Mouse (Mus musculus) ES-E14 (cell line): ENCODE data around the gene Cdk5rap1. TPM values are rescaled to one million over a fixed set of nuclear protein-coding genes. Genes with fewer than 3 reads are reported as not detected.

Experiments used
- DNase-seq: peaks from one replicate; pipeline ENCODE4 v3.0.0-alpha.2; 2013; ENCODE audit warnings: low read depth, low spot score
- H3K27ac ChIP-seq: 2 replicates; pipeline ENCODE4 v1.5.1; 2012; ENCODE audit warnings: low read depth, mild to moderate bottlenecking, low read length, moderate library complexity, mixed read lengths; ENCODE audit not compliant: poor library complexity, insufficient read depth, severe bottlenecking
- H3K36me3 ChIP-seq: 2 replicates; pipeline ENCODE4 v1.6.1; 2012; ENCODE audit warnings: mild to moderate bottlenecking, low read length, moderate library complexity, mixed read lengths; ENCODE audit not compliant: control insufficient read depth, poor library complexity, insufficient read depth, severe bottlenecking
- H3K4me1 ChIP-seq, 2 experiments: fragments of 150-350 bp in 1 of 2; sonication (generic) in 1 of 2; 2 replicates each; pipeline ENCODE4 v1.6.1; 2012; ENCODE audit warnings: low read length in 2 of 2, mild to moderate bottlenecking in 1 of 2, mixed read lengths in 1 of 2; ENCODE audit not compliant: control insufficient read depth in 2 of 2, insufficient read depth in 2 of 2, poor library complexity in 1 of 2
- H3K4me3 ChIP-seq, 2 experiments: fragments of 150-350 bp in 1 of 2; sonication (generic) in 1 of 2; 2 replicates each; pipeline ENCODE4 v1.5.1; 2012; ENCODE audit warnings: low read length in 2 of 2, low read depth in 1 of 2, mild to moderate bottlenecking in 1 of 2, mixed read lengths in 1 of 2; ENCODE audit not compliant: insufficient read depth in 1 of 2, poor library complexity in 1 of 2, severe bottlenecking in 1 of 2
- H3K9ac ChIP-seq: 2 replicates; pipeline ENCODE4 v1.6.1; 2012; ENCODE audit warnings: low read depth, mild to moderate bottlenecking, low read length, mixed read lengths; ENCODE audit not compliant: poor library complexity, insufficient read depth, severe bottlenecking
- H3K9me3 ChIP-seq: fragments of 150-350 bp; sonication (generic); 2 replicates; pipeline ENCODE4 v1.6.1; 2012; ENCODE audit warnings: low read depth, mild to moderate bottlenecking, low read length; ENCODE audit not compliant: control insufficient read depth, insufficient read depth
- CHD2 ChIP-seq: IDR thresholded peaks from 2 replicates; pipeline ENCODE4 v1.6.1; 2014; ENCODE audit warnings: mild to moderate bottlenecking, low read depth, low read length, inconsistent platforms
- HCFC1 ChIP-seq: IDR thresholded peaks from 2 replicates; pipeline ENCODE4 v1.6.1; 2012; ENCODE audit warnings: low read length, inconsistent platforms, borderline replicate concordance; ENCODE audit not compliant: insufficient read depth
- MAFK ChIP-seq: IDR thresholded peaks from 2 replicates; pipeline ENCODE4 v1.6.1; 2014; ENCODE audit warnings: mild to moderate bottlenecking, low read depth, low read length, inconsistent platforms; ENCODE audit not compliant: insufficient read depth
- ZC3H11A ChIP-seq: IDR thresholded peaks from 2 replicates; pipeline ENCODE4 v1.6.1; 2012; ENCODE audit warnings: low read depth, mild to moderate bottlenecking, inconsistent platforms, low read length, borderline replicate concordance
- ZNF384 ChIP-seq: IDR thresholded peaks from 2 replicates; pipeline ENCODE4 v1.6.1; 2012; ENCODE audit warnings: low read depth, low read length, inconsistent platforms
- in situ Hi-C, 2 experiments: fragments of 600-800 bp; cut with MboI; formaldehyde crosslinking; loops; one replicate each; pipeline ENCODE4 v1.15.1; 2025; ENCODE audit warnings: low sequenced_read_pairs in 2 of 2, inconsistent platforms in 1 of 2; ENCODE audit not compliant: unreplicated experiment in 2 of 2
- total RNA-seq: library from RNA; depleted of rRNA; stranded (reverse); fragments of 300-350 nt; gene quantifications from 2 replicates; pipeline ENCODE4 v1.2.3, GENCODE M21; 2012; rRNA removed

Cdk5rap1 gene
- 30.0 and 33.2 TPM in 2 replicates for total RNA-seq

DNA sequence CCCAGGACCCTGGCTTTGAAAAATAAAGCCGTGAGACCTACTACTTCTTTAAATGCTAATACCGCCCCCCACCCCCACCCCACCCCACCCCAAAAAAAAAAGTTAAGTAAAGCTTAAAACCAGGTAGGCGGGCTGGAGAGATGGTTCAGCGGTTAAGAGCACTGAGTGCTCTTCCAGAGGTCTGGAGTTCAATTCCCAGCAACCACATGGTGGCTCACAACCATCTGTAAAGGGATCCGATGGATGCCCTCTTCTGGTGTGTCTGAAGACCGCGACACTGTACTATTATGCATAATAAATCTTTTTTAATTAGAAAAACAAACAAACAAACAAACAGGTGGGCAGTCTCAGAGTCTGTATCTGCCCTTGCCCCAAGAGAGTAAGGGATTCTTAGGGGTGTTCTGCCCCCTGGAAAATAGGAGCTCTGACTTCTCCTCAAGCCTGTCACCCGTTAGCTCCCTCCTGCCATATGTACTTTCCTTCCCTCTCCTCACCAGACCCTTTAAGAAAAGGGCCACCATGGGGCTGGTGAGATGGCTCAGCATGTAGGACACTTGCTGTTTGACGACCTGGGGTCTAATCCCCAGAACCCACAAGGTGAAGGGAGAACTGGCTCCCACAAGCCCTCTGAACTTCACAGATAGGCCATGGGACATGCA lies at the start of gene Cdk5rap1:
Cdk5rap1 (minus strand) TSS at position 169 of the 659 bp plus-strand sequence.
- TF ChIP-seq MAFK: no peak
- TF ChIP-seq ZNF384: no peak
- in situ Hi-C loops: no loop called here
- no peak for DNase-seq
- H3K36me3 ChIP-seq: peaks cover 9% of the 10 kb centered on the region; the same call in 1 of the 2 replicates
- H3K9ac ChIP-seq: peak within 1 kb of the TSS; percentile 88
- no peaks in the 10 kb centered on the region for H3K9me3 ChIP-seq
- peaks cover 0 to 9% of the 10 kb centered on the region in 2 experiments; a peak in 1 of 4 replicates for H3K4me1 ChIP-seq
- peak within 1 kb of the TSS; percentile 64 for H3K27ac ChIP-seq
- peak within 1 kb of the TSS; percentile 81 to 94 for H3K4me3 ChIP-seq

DNA sequence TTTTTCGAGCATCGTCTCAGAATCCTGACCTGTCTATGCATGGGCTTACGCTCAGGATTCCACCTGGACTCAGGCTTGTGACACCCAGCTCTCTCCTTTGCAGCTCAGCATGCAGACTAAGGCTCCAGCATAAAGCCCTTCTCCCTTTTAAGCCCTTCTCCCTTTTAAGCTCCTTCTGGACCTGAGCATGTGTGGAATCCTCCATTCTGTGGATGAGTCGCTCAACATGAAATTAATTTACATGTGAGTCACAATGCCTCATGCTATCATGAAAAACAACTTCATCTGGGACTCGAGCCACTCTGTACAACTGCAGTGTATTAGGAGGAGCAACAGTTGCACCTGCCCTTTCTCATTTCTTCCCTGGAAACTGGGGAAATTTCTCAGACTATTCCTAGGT lies 49.4 kb upstream of the Cdk5rap1 start:
- H3K9me3 ChIP-seq: no peaks in the 10 kb centered on the region
- no peak for DNase-seq
- peak overlapping the region; percentile 79; the same call in 1 of the 2 replicates for H3K9ac ChIP-seq
- TF ChIP-seq ZC3H11A (no peak), HCFC1 (no peak), MAFK (no peak), CHD2 (no peak), ZNF384 (no peak)
- H3K4me1 ChIP-seq: peaks cover 15 to 24% of the 10 kb centered on the region in 2 experiments
- H3K27ac ChIP-seq: peak overlapping the region; percentile 89
- H3K36me3 ChIP-seq: no peaks in the 10 kb centered on the region; the same call in 1 of the 2 replicates
- peak overlapping the region; percentile 14 to 74; a peak in 1 of 4 replicates for H3K4me3 ChIP-seq
- in situ Hi-C loops: no loop called here

DNA sequence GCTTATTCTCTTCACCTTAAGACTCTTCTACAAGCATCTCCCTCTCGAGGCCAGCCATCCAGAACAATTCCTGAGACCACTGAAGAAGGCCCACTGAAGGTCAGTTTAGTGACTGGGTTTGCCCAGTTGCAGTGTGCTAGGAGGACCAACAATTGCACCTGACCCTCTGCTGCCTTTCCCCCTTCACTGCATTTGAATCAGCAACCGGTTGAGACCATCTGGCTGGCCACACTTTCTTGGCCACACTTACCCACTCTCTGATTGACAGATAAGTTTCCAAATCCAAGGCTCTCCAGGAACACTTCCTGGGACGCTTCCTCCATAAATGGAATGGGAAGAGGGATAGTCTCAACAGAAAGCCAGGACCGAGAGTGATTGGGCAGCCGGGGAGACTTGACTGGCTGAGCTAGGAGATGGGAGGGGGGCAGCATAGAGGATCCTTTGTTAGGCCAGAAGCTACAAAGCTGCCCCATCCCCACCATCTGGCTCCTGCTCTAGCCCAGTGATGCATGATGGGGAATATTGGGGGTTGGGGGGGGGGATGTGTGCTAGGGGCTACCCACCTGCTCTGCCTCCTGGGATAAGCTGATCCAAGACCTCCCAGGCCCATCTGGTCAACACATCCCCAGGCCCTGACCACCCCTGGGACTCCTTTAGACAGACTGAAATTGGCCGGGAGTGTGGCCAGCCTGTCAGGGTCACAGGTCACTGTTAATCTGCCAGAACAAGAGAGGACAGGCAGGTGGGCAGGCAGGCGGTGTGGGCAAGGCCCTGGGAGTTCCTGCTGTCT lies 48.3 kb upstream of the Cdk5rap1 start:
- DNase-seq: no peak
- no peaks in the 10 kb centered on the region for H3K9me3 ChIP-seq
- peaks cover 15 to 25% of the 10 kb centered on the region in 2 experiments for H3K4me1 ChIP-seq
- H3K27ac ChIP-seq: peak overlapping the region; percentile 89
- peak overlapping the region; percentile 79 for H3K9ac ChIP-seq
- no peaks in the 10 kb centered on the region; the same call in 1 of the 2 replicates for H3K36me3 ChIP-seq
- TF ChIP-seq CHD2 (no peak), ZC3H11A (no peak), ZNF384 (no peak), MAFK (no peak), HCFC1 (no peak)
- in situ Hi-C loops: no loop called here
- H3K4me3 ChIP-seq: peak overlapping the region; percentile 64 to 74

DNA sequence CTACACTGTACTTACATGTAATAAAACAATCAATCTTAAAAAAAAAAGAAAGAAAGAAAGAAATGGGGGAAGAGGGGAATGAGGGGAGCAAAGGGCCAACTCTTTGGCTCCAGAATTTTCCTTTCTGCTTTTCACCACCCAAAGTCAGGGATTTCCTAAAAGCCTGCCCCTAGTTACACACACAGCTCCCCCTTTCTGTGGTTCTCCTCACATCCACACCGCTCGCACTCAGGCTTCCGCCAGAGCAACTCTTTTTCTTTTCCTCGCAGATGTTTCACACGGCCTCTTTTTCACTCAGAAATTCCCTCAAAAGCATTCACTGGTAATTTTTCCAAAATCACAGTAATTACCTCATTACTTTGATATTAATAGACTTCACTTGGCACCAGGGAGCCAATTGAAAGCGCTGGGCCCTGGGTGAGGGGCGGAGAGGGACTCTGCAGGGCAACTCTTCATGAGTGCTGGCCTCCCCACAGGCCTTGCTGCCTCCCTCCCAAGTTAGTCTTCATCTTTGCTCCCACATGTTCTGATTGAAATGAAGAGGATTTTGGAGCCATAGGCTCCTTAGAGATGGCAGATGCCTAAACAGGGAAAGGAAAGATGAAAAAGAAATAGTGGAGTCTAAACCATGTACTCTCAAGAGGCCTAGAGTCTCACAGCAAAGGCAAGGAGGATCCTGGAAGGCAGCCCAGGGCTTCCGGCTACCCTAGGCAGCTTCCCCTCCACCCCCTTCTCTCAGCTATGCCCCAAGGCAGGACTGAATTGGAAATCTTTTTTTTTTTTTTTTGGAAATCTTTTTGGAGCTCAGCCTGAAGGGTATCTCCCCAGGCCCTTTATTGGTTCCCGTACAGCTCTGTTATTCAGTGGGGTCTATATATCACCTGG lies 47.1 kb upstream of the Cdk5rap1 start:
- TF ChIP-seq ZNF384: no peak
- no peak for TF ChIP-seq CHD2
- in situ Hi-C loops: no loop called here
- Histone ChIP-seq H3K27ac (peak overlapping the region; percentile 89; the same call in 1 of the 2 replicates), H3K9ac (peak overlapping the region; percentile 85), H3K4me1 (peaks cover 18 to 22% of the 10 kb centered on the region in 2 experiments), H3K9me3 (no peaks in the 10 kb centered on the region), H3K36me3 (peaks cover under 1% of the 10 kb centered on the region; the same call in 1 of the 2 replicates), H3K4me3 (peak overlapping the region; percentile 64 to 74)
- no peak for DNase-seq
